In the genomic region with DNA sequence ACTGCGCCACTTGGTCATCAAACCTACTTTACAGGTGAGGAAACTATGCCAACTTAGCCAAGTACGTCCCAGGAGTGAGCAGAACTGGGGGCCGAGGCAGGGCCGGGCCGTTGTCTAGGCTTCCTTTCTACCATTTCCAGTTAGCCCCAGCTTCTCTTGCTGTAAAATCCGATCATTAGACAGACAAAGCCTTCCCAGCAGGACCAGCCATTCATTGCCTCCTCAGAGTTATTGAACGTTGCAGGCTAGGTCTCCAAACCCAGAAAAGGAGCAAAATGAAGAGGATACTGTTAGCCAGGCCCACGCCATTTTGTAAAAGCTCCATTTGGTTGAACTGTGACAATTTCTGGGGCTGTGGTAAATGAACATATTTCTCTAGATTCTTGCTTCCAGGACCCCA, we compare ENCODE assay signal across 19 mouse cellular contexts. TPM values are rescaled to one million over a fixed set of nuclear protein-coding genes. Genes with fewer than 3 reads are reported as not detected.
"Had no signal": no experiment of that assay in that cellular context is flagged by ENCODE, and none has a peak within 500 bp of the region (broad histone marks: within the 10 kb centered on the region; RNA-seq: fewer than 3 reads in every experiment).

No protein-coding gene starts in this region.

- H3K27me3 ChIP-seq: neural tube, embryonic 15.5 days; stomach, embryonic 15.5 days had no signal

- H3K4me2 ChIP-seq: lung, embryonic 14.5 days; neural tube, embryonic 13.5 days; neural tube, embryonic 15.5 days; stomach, embryonic 15.5 days had no signal

- H3K4me3 ChIP-seq: midbrain, embryonic 10.5 days; myocyte; neural tube, embryonic 13.5 days; neural tube, embryonic 15.5 days; stomach, embryonic 15.5 days had no signal

- H3K9me3 ChIP-seq: midbrain, embryonic 10.5 days; neural tube, embryonic 13.5 days; neural tube, embryonic 15.5 days; stomach, embryonic 15.5 days had no signal

- H3K27ac ChIP-seq: liver, embryonic 14.5 days; midbrain, embryonic 10.5 days; neural tube, embryonic 13.5 days; neural tube, embryonic 15.5 days; stomach, embryonic 15.5 days; stomach, postnatal 0 days had no signal

- DNase-seq: lung, adult 18-20 months; lung, embryonic 14.5 days; lung, postnatal 10 days; lung, postnatal 4 days; midbrain, embryonic 14.5 days; right cerebral cortex, postnatal 14 days; thymus, adult 2 months; thymus, postnatal 36 days had no signal

- H3K36me3 ChIP-seq: midbrain, embryonic 10.5 days; neural tube, embryonic 13.5 days; neural tube, embryonic 15.5 days; stomach, embryonic 15.5 days had no signal

- H3K4me1 ChIP-seq: neural tube, embryonic 15.5 days; stomach, embryonic 15.5 days had no signal

- ATAC-seq: midbrain, embryonic 16.5 days had no signal

- H3K9ac ChIP-seq: liver, embryonic 14.5 days; lung, embryonic 14.5 days; neural tube, embryonic 13.5 days; neural tube, embryonic 15.5 days; stomach, embryonic 15.5 days had no signal

RNA-seq across cellular contexts. Expression of a gene that starts 19.0 kb away (rescaled TPM):
- polyA plus RNA-seq: lung, embryonic 14.5 days; myocyte had no signal

RNA-seq across cellular contexts. Expression of a gene that starts 22.7 kb away (rescaled TPM):
- polyA plus RNA-seq: myocyte; spleen, adult 2 months had no signal

RNA-seq across cellular contexts. Expression of a gene that starts 40.7 kb away (rescaled TPM):
- polyA plus RNA-seq: liver, embryonic 16.5 days; lung, embryonic 16.5 days; myocyte; spleen, adult 2 months had no signal
